Mouse (Mus musculus) megakaryocyte, embryonic 14.5 days (primary cell): ENCODE data around the gene Tnfaip8l1.

Experiments used
- FLI1 ChIP-seq: IDR thresholded peaks from 2 replicates; pipeline ENCODE4 v1.6.1; 2012; ENCODE audit warnings: low read length, inconsistent platforms, mixed read lengths
- GATA1 ChIP-seq: IDR thresholded peaks from 3 replicates; pipeline ENCODE4 v1.6.1; 2012; ENCODE audit warnings: mixed read lengths, low read length, inconsistent platforms, borderline replicate concordance

GRCm38 (mm10) chr17:56146131-56146530 is 16.1 kb upstream of the Tnfaip8l1 start:
- no peak for TF ChIP-seq GATA1
- TF ChIP-seq FLI1: no peak
